In the genomic region with DNA sequence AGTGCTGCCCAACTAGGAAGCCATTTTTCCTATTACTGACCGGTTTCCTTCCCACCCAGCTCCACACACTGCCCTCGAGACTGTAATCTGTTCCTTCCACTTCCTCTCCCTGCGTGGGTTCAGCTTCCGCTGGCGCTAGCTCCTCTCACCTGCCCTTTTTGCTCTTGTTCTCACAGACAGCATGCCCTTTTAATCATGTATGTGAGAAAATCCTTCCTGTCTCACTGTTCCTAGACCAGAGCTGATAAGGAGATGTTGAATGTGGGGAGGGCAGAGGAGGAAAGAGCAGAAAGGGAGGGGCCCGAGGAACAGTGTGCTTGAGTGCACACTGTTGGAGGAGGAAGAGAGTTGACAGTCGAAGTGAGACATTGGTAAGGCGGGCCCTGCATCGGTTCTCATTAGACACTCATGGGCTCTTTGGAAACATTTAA, we compare ENCODE assay signal across 16 mouse cellular contexts. TPM values are rescaled to one million over a fixed set of nuclear protein-coding genes. Genes with fewer than 3 reads are reported as not detected.
A peak's percentile ranks its signal among the peaks of the same experiment; 100 is the strongest.
DNase-seq lines count a peak whose midpoint lies in the region; ATAC-seq and TF ChIP-seq lines count a peak whose summit lies in the region.
"Had no signal": no experiment of that assay in that cellular context is flagged by ENCODE, and none has a peak within 500 bp of the region (broad histone marks: within the 10 kb centered on the region; RNA-seq: fewer than 3 reads in every experiment).

A gene (minus strand): TSS at position 261 of the 431 bp plus-strand sequence.

- no peaks in the 10 kb centered on the region for H3K9me3 ChIP-seq in midbrain, embryonic 11.5 days (ENCODE audit: control insufficient read depth, low read length)
- no peaks in the 10 kb centered on the region for H3K9me3 ChIP-seq in midbrain, embryonic 16.5 days (replicated peaks; ENCODE audit: control insufficient read depth, low read length, poor library complexity, severe bottlenecking)
- H3K9me3 ChIP-seq in liver, embryonic 12.5 days (replicated peaks): no peaks in the 10 kb centered on the region
- H3K9me3 ChIP-seq in stomach, postnatal 0 days (ENCODE audit: control insufficient read depth, low read length): no peaks in the 10 kb centered on the region
- H3K9me3 ChIP-seq: forebrain, embryonic 12.5 days; neural tube, embryonic 15.5 days had no signal

- H3K36me3 ChIP-seq in midbrain, embryonic 11.5 days (ENCODE audit: control insufficient read depth, insufficient read depth, low read length): no peaks in the 10 kb centered on the region
- H3K36me3 ChIP-seq in midbrain, embryonic 16.5 days (ENCODE audit: control insufficient read depth, insufficient read depth, low read length): no peaks in the 10 kb centered on the region
- no peaks in the 10 kb centered on the region for H3K36me3 ChIP-seq in liver, embryonic 12.5 days
- no peaks in the 10 kb centered on the region for H3K36me3 ChIP-seq in stomach, postnatal 0 days (ENCODE audit: control insufficient read depth, insufficient read depth, low read length)
- H3K36me3 ChIP-seq: forebrain, embryonic 12.5 days; neural tube, embryonic 15.5 days had no signal

- WGBS in midbrain, embryonic 11.5 days: 76% methylated on average over 9 of the region's 9 CpGs
- WGBS in midbrain, embryonic 16.5 days: 71% methylated on average over 9 of the region's 9 CpGs
- 11% methylated on average over 9 of the region's 9 CpGs for WGBS in liver, embryonic 12.5 days (ENCODE audit: insufficient replicate concordance)
- WGBS in stomach, postnatal 0 days: 51% methylated on average over 9 of the region's 9 CpGs

- TF ChIP-seq CTCF in stomach, postnatal 0 days (IDR thresholded peaks at IDR 0.05; ENCODE audit: low read depth): no peak

- intact Hi-C loops in heart, postnatal 14 days (cut with DNase I): no loop called here

- peak; percentile 79 for DNase-seq in heart, adult 11 months
- no peak for DNase-seq in heart, postnatal 14 days
- DNase-seq in midbrain, embryonic 11.5 days (ENCODE audit: low spot score, missing footprints): peak; percentile 77
- no peak for DNase-seq in stomach, postnatal 0 days (ENCODE audit: low spot score)
- DNase-seq in cerebellum, postnatal 36 days: no peak
- no peak for DNase-seq in layer of hippocampus, postnatal 36 days
- DNase-seq: embryo, embryonic 11 days; kidney, postnatal 36 days had no signal

- no peak within 1 kb of the TSS for H3K27ac ChIP-seq in midbrain, embryonic 11.5 days (ENCODE audit: low read depth, low read length)
- H3K27ac ChIP-seq in midbrain, embryonic 16.5 days (ENCODE audit: low read length): no peak within 1 kb of the TSS
- no peak within 1 kb of the TSS for H3K27ac ChIP-seq in liver, embryonic 12.5 days
- H3K27ac ChIP-seq in stomach, postnatal 0 days (replicated peaks): no peak within 1 kb of the TSS
- H3K27ac ChIP-seq: forebrain, embryonic 12.5 days; neural tube, embryonic 15.5 days had no signal

- TF ChIP-seq EP300 in stomach, postnatal 0 days (optimal IDR thresholded peaks at IDR 0.05): no peak

- H3K27me3 ChIP-seq in midbrain, embryonic 11.5 days (ENCODE audit: control insufficient read depth, insufficient read depth, low read length): no peaks in the 10 kb centered on the region
- no peaks in the 10 kb centered on the region for H3K27me3 ChIP-seq in midbrain, embryonic 16.5 days (ENCODE audit: control insufficient read depth, insufficient read depth, low read depth, low read length)
- no peaks in the 10 kb centered on the region for H3K27me3 ChIP-seq in liver, embryonic 12.5 days (replicated peaks)
- no peaks in the 10 kb centered on the region for H3K27me3 ChIP-seq in stomach, postnatal 0 days (ENCODE audit: control insufficient read depth, insufficient read depth, low read length)
- H3K27me3 ChIP-seq: neural tube, embryonic 15.5 days had no signal

- no peak within 1 kb of the TSS for H3K9ac ChIP-seq in midbrain, embryonic 11.5 days (ENCODE audit: low read length)
- H3K9ac ChIP-seq in midbrain, embryonic 16.5 days (ENCODE audit: low read depth, low read length): no peak within 1 kb of the TSS
- no peak within 1 kb of the TSS for H3K9ac ChIP-seq in liver, embryonic 12.5 days
- no peak within 1 kb of the TSS for H3K9ac ChIP-seq in stomach, postnatal 0 days (ENCODE audit: low read length)
- H3K9ac ChIP-seq: forebrain, embryonic 12.5 days; neural tube, embryonic 15.5 days had no signal

- H3K4me1 ChIP-seq in midbrain, embryonic 11.5 days (ENCODE audit: control insufficient read depth, insufficient read depth, low read length): peaks cover 8% of the 10 kb centered on the region
- H3K4me1 ChIP-seq in midbrain, embryonic 16.5 days (ENCODE audit: control insufficient read depth, insufficient read depth, low read length): 0 out of 2 replicates have a peak, but pooled peaks cover 4% of the 10 kb centered on the region
- peaks cover 22% of the 10 kb centered on the region for H3K4me1 ChIP-seq in liver, embryonic 12.5 days
- H3K4me1 ChIP-seq in stomach, postnatal 0 days (replicated peaks; ENCODE audit: control insufficient read depth, insufficient read depth): no peaks in the 10 kb centered on the region

- no peak for ATAC-seq in midbrain, embryonic 11.5 days (ENCODE audit: low FRiP score)
- ATAC-seq in midbrain, embryonic 16.5 days: no peak
- ATAC-seq in liver, embryonic 12.5 days: peak; percentile 64; the same call in 1 of the 2 replicates
- ATAC-seq in stomach, postnatal 0 days (ENCODE audit: low FRiP score, low TSS enrichment): 0 out of 2 replicates have a peak, but pooled peaks have one; percentile 47

- no peak within 1 kb of the TSS for H3K4me2 ChIP-seq in midbrain, embryonic 11.5 days
- no peak within 1 kb of the TSS for H3K4me2 ChIP-seq in midbrain, embryonic 16.5 days (ENCODE audit: low read length)
- peak within 1 kb of the TSS; percentile 44 for H3K4me2 ChIP-seq in liver, embryonic 12.5 days
- no peak within 1 kb of the TSS; the same call in 1 of the 2 replicates for H3K4me2 ChIP-seq in stomach, postnatal 0 days (replicated peaks; ENCODE audit: low read depth)
- H3K4me2 ChIP-seq: forebrain, embryonic 12.5 days; neural tube, embryonic 15.5 days had no signal

- no peak within 1 kb of the TSS for H3K4me3 ChIP-seq in midbrain, embryonic 11.5 days (ENCODE audit: low read depth, low read length)
- no peak within 1 kb of the TSS for H3K4me3 ChIP-seq in midbrain, embryonic 16.5 days (ENCODE audit: low read depth, low read length)
- H3K4me3 ChIP-seq in liver, embryonic 12.5 days: no peak within 1 kb of the TSS
- H3K4me3 ChIP-seq in stomach, postnatal 0 days (ENCODE audit: low read depth, low read length): no peak within 1 kb of the TSS
- H3K4me3 ChIP-seq: forebrain, embryonic 12.5 days; neural tube, embryonic 15.5 days had no signal

RNA-seq across cellular contexts. Expression of the gene that starts here (rescaled TPM):
- not detected for total RNA-seq in heart, postnatal 14 days (2021)
- not detected in 2 replicates for polyA plus RNA-seq in midbrain, embryonic 11.5 days (2014; fragmentation: Nextera tagmentation; extraction: Ambion mirVana)
- not detected in 2 replicates for polyA plus RNA-seq in midbrain, embryonic 16.5 days (2015; fragmentation: Nextera tagmentation; extraction: Ambion mirVana)
- 0.44 and 1.4 TPM in 2 replicates for polyA plus RNA-seq in liver, embryonic 12.5 days (2016; fragmentation: Nextera tagmentation; extraction: Ambion mirVana)
- 0.52 and 0.57 TPM in 2 replicates for polyA plus RNA-seq in stomach, postnatal 0 days (2015; fragmentation: Nextera tagmentation; extraction: Ambion mirVana)
- total RNA-seq in layer of hippocampus, postnatal 36 days (2021): not detected
- total RNA-seq: gastrocnemius, postnatal 4 days had no signal
- polyA plus RNA-seq: brain, embryonic 14.5 days; forebrain, embryonic 12.5 days; limb, embryonic 11.5 days; neural tube, embryonic 15.5 days; urinary bladder, adult 2 months had no signal

Comparison
In these comparisons a context has a peak if more than half of its experiments do, and no peak if none do; other contexts are left out.
1. Peak in DNase-seq in midbrain, embryonic 11.5 days; RNA of the gene not detected or under 1 TPM.
2. Peak in ATAC-seq in stomach, postnatal 0 days; RNA of the gene not detected or under 1 TPM.